Mouse (Mus musculus): ENCODE results near the gene Cacng4.

DNA sequence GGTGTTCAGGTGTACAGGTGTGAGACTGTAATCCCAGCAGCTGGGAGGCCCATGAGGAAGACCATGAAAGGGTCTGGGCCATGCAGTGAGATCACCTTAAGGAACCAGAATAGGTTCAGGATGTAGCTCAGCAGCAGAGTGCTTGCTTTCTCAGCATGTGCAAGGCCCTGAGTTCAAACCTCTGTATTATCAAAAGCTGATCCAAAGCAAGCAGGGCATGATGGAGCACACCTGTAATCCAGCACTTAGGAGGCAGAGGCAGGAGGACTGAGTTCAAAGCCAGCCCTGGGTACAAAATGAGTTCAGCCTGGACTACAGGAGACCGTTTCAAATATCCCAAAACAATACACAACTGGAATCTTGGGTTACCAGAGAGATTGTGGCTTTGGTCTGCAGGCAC, 9.1 kb downstream of the Cacng4 start:
- TF ChIP-seq CTCF (IDR thresholded peaks at IDR 0.05; ENCODE audit: borderline replicate concordance, extremely low read depth, insufficient read depth, insufficient read length), result no peak
- no peak for TF ChIP-seq POLR2A (IDR thresholded peaks at IDR 0.05; ENCODE audit: borderline replicate concordance, extremely low read depth, insufficient read depth, insufficient read length, poor library complexity, severe bottlenecking)
